Mouse (Mus musculus) kidney, postnatal 14 days (tissue): ENCODE data around the gene Cpped1.
A peak's percentile ranks its signal among the peaks of the same experiment; 100 is the strongest.

Experiments
- DNase-seq: peaks from one replicate; pipeline ENCODE4 v3.0.0; 2022; ENCODE audit warnings: mixed read lengths

Cpped1 gene

DNA sequence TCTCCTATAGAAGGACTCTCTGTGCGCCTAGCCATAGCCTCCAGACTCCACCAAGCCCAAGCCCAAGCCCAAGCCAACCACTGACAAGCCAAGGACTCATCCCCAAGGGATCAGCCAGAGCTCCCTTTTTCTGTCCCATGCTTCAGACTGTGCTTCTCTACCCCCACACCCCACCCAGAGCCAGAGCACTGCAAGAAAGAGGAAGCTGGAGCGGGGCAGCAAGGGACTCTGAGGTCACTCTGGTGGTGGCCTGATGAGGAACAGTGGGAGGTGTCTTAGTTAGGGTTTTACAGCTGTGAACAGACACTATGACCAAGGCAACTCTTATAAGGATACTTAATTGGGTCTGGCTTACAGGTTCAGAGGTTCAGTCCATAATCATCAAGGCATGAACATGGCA, 65.8 kb downstream of the Cpped1 start:
- no peak for DNase-seq

DNA sequence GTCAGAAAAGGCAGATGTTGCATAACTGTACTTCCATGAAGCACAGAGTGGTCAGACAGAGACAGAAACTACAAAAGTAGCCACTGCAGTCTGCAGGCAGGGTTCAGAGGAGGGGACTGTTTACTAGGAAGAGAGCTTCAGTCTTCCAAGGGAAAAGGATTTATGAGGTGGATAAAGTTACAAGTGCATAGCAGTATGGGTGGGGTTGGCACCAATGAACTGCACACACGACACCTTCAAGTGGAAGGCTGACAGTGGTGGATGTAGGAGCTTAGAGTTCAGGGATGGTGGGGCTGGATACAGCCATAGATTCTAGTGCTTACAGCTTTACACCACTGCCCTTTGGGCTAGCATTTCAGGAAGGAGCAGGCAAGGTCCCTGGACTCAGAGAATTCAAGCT, 75.8 kb downstream of the Cpped1 start:
- DNase-seq, result no peak

- no peak for DNase-seq
Measured at GRCm38 (mm10) chr16:11828816-11829215, 80.4 kb downstream of the Cpped1 start.

GRCm38 (mm10) chr16:11824833-11825232, 84.4 kb downstream of the Cpped1 start:
- DNase-seq, result no peak

DNA sequence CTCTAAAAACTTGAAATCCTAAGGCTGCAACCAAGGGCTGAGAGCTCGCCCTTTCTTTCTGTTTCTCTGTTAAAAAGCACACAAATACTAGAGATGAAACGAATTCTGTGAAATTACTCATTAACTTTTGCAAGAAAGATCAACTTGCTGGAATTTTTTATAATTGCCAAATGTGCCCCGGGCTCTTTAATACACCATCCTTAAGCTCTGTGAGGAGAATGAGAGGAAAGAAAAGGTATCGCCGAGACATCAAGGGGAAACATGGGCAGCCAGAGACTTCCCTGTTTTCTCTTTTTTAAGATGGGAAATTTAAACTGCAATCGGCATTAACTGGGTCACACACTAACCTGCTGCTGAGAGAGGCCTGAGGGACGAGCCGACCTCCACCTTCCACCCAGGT, 84.9 kb downstream of the Cpped1 start:
- no peak for DNase-seq

GRCm38 (mm10) chr16:11820791-11821190, 88.5 kb downstream of the Cpped1 start:
- no peak for DNase-seq

- DNase-seq, result peak; percentile 21
Measured at GRCm38 (mm10) chr16:11814935-11815650, 94.2 kb downstream of the Cpped1 start.

- DNase-seq, result no peak
Measured at GRCm38 (mm10) chr16:11812119-11812518, 97.1 kb downstream of the Cpped1 start.

DNA sequence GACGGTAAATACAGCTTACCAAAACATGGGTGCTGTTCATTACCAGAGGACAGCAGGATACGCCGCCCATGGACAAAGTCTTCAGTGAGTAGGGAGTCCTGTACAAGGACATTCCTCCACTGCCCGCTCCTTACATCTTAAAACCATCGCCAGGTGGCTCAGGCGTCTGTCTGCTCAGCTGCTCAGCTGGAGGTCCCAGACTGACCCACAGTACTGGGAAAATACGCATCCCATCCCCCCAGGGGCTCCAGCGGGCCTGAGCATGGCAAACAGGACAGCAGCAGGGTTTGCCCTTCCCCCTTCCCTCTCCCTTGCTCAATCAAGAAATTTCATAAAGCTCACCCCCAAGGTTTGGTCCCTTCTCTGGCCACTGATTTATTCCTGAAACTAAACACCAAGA, 99.6 kb downstream of the Cpped1 start:
- DNase-seq, result no peak

DNA sequence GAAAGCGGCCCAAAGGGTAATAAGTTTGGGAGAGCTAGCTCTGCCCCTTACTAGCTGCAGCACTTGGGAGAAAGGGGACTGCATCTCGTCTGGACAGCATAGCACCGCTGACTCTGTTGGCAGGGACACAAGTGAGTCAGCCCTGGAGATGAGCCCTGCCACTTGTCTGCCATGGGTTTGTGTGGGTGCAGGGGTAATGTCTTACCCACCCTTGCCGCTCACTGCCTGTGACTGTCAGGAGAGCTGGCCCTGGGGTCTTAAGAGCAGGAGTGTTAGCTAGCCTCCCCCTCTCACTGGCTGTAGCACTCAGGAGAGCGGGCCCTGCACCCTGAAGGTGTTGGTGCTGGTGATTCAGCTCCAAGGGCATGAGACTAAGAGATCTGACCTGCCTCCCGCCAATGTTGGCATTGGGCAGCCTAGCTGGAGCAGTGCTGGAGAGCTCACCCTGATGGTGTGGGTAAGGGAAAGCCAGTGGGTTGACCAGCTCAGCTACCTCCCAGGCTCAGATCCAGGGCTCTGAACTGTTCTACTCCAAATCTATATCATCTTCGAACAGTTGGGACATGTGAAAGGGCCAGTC, 107.2 kb downstream of the Cpped1 start:
- DNase-seq, result no peak

GRCm38 (mm10) chr16:11795758-11796460, 113.3 kb downstream of the Cpped1 start:
- no peak for DNase-seq

- no peak for DNase-seq
Measured at GRCm38 (mm10) chr16:11794628-11795027, 114.6 kb downstream of the Cpped1 start.

GRCm38 (mm10) chr16:11793391-11793790, 115.9 kb downstream of the Cpped1 start:
- no peak for DNase-seq

DNA sequence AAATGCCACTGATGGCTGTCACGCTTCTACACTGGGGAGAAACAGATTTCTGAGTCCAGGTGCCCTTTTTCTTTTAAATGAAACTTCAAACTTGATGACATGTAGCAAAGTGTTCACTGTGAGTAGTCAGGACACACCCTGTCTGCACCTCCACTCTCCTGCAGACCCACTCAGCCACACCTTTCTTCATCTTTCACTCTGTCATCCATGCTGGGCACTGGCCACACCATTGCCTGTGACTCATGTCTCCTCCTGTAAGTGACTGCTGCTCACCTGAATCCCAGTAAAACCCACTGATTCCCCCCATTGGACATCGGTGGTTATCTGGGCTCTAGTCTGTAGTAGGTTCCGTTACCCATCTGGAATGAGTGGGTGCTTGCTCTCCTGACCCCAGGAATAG, 118.8 kb downstream of the Cpped1 start:
- DNase-seq, result no peak

GRCm38 (mm10) chr16:11785806-11786205, 123.4 kb downstream of the Cpped1 start:
- DNase-seq, result no peak

DNA sequence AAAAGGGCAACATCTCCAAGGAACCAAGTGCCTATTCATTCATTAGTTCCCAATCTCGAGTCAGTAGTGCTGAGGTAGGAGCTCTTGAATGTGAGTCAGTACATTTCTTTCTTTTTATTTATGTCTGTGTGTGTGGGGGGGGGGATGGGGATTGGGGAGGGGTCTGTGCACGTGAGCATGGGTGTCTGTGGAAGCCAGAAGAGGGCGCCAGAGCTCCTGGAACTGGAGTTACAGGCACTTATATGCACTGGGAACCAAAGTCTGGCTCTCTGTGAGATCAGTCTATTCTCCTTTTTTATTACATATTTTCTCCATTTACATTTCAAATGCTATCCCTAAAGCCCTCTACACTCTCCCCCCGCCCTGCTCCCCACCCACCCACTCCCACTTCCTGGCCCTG, 124.9 kb downstream of the Cpped1 start:
- no peak for DNase-seq

DNA sequence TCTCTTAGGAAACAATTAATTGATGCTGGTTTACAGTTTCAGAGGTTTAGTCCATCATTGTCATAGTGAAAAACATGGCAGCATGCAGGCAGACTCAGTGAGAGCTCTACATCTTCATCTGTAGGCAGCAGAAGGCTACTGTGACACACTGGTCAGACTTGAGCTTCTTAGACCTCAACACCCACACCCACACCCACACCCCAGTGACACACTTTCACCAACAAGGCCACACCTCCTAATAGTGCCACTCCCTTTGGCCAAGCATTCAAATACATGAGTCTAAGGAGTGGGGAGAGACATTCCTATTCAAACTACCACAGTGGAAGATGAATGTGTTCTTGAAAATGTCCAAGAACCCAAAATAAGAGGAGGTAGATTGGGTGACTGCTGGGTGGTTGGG, 125.9 kb downstream of the Cpped1 start:
- DNase-seq, result no peak

- no peak for DNase-seq
Measured at GRCm38 (mm10) chr16:11782082-11782481, 127.2 kb downstream of the Cpped1 start.

- no peak for DNase-seq
Measured at GRCm38 (mm10) chr16:11778715-11779460, 130.4 kb downstream of the Cpped1 start.

GRCm38 (mm10) chr16:11778191-11778590, 131.1 kb downstream of the Cpped1 start:
- DNase-seq, result no peak

DNA sequence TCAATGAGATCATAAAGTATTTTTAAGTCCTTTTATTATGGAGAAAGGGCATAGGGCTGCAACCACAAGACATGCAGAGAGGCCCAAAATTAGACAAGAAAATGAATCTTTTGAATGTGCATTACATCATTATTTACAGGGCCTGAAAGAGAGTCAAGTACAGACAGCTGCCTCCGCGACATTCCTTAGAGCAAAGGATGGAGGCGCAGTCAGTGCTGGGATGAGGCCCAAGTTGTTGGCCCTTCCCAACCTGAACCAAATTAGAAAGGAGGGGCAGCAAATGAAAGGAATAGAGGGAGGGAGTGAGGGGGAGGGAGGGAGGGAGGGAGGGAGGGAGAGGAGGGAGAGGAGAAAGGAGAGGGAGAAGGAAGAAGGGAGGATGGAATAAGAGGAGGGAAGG, 132.7 kb downstream of the Cpped1 start:
- no peak for DNase-seq

DNA sequence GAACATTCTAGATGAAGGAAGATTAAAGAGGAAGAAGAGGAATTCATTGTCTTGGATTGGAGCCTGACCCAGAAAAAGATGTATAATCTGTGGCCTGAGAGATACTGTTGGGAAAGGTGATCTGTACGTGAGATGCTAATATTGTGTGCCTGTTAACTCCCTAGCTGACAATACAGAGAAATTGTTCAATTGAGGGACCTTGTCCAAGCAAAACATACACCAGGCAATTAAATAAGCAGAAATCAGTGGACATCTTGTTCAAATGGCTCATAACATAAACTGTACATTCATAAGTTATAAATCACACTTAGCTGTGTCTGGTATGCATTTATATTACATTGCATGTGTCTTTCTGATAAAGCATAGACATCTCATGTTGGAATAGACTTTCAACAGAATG, 134.9 kb downstream of the Cpped1 start:
- DNase-seq, result no peak

DNA sequence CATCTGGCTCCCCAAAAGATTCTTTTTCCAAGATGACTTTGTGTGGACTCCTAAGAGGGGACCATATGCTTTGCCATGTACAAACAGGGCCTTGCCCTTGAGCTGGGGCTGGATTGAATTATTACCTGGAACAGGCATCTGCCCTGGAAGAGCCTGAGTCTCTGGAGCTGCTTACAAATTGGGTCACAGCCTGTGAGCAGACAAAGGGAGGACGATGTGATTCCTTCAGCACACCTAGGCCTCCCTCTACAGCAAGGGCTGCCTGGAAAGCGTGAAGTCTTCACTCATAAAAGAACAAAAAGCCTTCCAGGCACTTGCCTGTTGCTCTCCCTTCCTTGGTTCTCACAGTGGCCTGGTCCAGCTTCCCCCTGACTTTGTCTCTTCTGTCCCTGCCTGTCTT, 136.9 kb downstream of the Cpped1 start:
- no peak for DNase-seq

- no peak for DNase-seq
Measured at GRCm38 (mm10) chr16:11757951-11758350, 151.3 kb downstream of the Cpped1 start.
